Mouse (Mus musculus) naive thymus-derived CD4-positive, alpha-beta T cell, adult 2 months (primary cell): Measurements from ENCODE around the gene Bri3.
A peak's percentile ranks its signal among the peaks of the same experiment; 100 is the strongest.

ENCODE experiments used
- DNase-seq: peaks from one replicate; pipeline ENCODE4 v3.0.0-alpha.2; 2011; ENCODE audit warnings: low read depth

The Bri3 gene

GRCm38 (mm10) chr5:144261829-144262228 is 17.6 kb downstream of the Bri3 start:
- DNase-seq = no peak

DNA sequence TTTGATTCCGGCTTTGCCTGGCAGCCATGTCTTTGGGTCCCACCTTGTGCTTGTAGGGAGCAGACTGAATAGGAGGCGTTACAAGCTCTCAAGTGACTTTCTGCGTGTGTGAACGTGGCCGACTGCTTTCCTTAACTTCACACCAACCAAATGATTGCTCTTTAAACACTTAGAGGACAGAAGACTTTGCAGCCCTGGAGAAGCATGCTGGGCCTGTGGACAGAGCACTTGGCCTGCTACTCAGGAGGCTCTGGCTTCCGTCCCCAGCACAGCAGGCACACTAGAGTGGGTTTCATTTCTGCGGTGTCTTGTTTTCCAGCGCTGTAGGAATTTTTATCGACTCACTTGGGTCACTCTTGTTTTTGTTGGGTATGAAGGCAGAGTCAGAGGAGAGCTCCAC is 18.8 kb downstream of the Bri3 start:
- DNase-seq = no peak

GRCm38 (mm10) chr5:144263496-144263895 is 19.3 kb downstream of the Bri3 start:
- DNase-seq = no peak

GRCm38 (mm10) chr5:144267535-144268241 is 23.5 kb downstream of the Bri3 start:
- DNase-seq = no peak

DNA sequence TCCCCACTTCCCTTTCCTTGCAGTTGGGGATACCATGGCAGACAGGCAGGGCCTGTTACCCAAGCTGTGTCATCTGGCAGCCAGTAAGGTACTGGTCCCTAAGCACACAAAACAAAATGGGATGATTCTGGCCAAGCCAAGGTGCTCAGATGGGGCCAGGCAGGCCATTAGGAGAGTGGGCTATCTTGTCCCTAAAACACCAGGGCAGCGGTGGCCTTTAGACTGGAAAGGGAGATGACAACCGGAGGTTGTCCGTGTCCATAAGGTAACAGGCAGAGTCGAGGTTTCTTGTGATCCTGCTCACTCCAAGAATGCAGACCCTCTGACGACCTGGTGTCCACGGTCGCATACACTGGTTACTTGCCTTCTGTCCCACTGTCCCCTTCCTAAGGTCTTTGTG is 25.7 kb downstream of the Bri3 start:
- no peak for DNase-seq

DNA sequence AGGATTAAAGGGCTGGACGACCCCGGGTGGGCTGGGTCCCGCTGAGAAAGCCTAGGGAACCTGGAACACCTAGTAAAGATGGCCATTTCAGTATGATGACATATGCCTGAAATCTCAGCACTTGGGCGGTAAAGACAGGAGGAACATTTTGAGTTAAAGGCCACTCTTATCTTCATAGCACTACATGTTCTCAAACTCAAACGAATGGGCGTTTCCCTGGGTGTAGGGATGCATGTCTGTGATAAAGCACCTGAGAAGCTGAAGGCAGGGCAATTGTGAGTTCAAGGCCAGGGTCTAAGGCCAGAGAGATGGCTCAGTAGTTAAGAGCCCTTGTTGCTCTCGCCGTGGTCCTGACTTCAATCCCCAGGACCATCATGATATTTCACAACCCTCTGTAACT is 26.2 kb downstream of the Bri3 start:
- no peak for DNase-seq

DNA sequence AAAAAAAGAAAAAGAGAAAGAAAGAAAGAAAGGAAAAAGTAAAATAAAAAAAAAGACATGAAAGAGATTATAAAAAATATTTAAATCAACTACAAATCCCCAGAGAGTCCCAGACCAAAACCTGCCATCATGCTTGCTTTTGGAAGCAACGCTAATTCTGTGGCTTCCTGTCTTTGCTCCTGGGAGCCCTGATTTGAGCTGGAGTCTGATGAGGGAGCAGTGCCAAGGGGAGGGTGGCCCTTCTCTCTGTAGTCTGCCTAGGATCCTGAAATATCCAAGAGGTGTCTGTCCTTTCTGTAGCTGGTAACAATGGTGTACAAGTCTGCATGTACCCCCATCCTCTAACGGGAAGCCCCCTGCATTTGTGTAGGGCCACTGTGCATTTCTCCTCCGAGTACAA is 26.9 kb downstream of the Bri3 start:
- DNase-seq = no peak

GRCm38 (mm10) chr5:144271772-144272171 is 27.5 kb downstream of the Bri3 start:
- DNase-seq = no peak

DNA sequence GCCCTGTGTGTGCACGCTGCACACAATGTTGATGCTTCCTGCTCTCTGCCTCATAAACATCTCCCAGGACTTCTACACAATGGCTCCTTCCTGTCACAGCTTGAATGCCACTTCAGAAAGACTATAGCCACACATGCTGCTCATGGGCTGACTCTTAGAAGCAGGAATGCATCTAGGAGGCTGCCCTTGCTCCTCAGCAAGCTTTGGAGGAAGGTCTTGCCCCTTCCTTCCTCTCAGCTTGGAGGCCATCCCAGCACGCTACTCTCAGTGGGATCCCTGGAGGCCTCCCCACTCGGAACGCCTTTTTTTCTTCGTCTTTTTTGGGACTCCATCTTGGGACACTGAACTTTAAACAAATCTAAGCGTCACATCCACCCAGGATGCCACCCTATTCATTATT is 30.7 kb downstream of the Bri3 start:
- no peak for DNase-seq

GRCm38 (mm10) chr5:144276898-144277630 is 32.8 kb downstream of the Bri3 start:
- peak; percentile 62 for DNase-seq

DNA sequence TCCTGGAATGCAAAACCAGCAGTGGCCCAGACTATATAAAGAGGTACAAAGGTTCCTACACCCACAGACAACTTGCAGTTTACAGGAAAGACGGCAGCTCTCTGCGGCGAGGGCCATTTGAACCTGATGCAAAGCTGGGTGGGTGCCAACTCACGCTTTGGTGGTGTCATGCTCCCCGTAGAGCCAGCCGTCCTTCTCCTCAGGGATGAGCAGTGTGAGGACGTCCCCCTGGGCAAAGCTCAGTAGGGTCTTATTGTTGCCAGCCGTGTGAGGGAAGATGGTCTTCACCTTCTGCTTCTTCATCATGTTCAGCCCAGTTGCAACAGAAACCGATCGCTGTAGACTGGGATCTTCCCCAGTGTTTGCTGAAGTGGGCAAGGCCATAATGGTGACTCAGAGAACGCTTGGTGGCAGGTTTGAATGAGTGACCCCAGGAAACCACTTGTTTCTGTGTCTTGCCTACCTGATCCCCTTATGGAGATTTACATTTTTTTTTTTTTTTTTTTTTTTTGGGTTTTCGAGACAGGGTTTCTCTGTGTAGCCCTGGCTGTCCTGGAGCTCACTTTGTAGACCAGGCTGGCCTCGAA is 34.2 kb downstream of the Bri3 start:
- DNase-seq = peak; percentile 60

DNA sequence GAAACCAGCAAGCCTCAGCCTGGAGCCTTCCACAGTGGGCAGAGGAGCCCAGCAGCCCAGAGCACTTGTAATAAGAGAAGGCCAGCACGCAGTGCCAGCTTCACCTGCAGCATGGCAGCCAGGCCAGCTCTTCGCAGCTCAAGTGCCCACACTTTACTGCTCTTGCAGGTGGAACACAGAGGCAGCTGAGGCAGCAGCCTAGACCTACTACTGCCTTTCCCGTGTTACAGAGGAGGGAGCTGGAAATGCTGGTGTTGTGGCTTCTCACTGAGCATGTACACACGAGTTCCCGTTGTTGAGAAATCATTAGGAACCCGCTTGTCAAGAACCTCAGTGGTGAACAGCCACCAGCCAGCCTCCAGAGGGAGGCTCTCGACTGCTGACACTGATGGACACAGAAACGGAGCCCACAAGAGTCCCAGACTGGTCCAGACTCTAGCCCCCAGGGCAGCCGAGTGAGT is 34.9 kb downstream of the Bri3 start:
- no peak for DNase-seq

- no peak for DNase-seq
Observed at GRCm38 (mm10) chr5:144279926-144280325, 35.7 kb downstream of the Bri3 start.

GRCm38 (mm10) chr5:144282470-144283260 is 38.4 kb downstream of the Bri3 start:
- no peak for DNase-seq

DNA sequence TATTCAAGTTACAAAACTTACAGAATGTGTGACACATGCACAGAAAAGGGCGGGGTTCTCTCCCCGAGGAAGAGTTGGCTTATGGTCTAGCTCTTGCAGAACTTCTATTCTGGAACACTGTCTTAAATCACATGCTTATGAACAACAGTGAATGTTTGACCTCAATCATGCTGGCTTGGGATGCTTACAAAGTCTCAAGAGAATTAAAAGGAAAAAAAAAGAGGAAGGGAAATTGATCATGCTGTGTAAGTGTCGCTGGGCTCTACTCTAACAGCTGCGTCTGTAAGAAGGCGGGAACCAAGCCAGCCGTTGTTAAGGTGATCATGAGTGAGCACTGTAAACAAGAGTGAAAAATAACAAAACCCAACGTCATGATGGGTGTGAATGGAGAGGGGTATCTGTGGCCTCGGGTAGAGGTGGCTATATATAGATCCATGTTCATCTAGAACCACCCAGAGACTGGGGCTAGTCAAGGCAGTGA is 39.4 kb downstream of the Bri3 start:
- peak; percentile 50 for DNase-seq

DNA sequence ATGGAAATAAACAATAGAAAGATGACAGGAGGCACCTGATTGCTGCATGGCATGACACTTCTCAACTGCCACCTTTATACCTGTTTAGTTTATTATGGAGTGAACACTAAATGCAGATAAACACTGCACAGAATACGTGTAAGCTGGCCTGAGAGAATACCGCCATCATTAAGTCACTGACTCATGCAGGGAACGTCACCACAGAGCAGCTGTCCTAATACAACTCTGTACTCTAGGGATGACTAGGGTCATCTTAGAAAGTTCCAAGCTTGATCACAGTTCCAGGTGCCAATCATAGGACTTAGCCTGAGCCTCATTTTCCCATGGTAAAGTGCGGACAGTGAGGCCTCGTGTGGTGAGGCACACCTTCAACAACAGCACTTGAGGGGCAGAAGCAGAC is 40.4 kb downstream of the Bri3 start:
- DNase-seq = no peak

- DNase-seq = no peak
Observed at GRCm38 (mm10) chr5:144286591-144287266, 42.5 kb downstream of the Bri3 start.

DNA sequence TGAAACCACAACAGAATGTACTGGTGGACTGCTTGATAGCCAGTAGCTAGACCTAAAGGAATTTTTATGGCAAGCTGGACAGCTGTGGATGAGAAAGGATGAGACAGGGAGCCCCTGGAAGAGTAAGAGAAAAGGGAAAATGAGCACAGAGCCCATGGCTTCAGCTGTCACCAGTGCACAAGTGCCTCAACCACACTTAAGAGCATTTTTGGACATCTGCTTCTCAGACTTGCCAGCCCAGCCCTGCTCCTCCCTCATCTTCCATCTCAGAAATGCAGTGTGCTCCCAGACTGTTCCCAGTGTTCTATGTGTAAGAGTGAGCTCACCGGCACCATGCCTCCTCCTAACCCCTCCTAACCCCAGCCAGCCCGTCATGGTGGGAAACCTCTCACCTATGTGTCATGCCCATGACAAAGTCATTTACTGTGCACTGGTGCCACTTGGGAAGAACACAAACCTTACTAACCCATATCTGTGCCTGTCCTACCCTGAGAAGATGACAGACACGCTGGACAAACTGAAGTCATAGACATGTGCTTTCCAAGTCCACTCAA is 43.1 kb downstream of the Bri3 start:
- DNase-seq = no peak

- DNase-seq = no peak
Observed at GRCm38 (mm10) chr5:144288391-144288790, 44.2 kb downstream of the Bri3 start.

- no peak for DNase-seq
Observed at GRCm38 (mm10) chr5:144289769-144290440, 45.7 kb downstream of the Bri3 start.

DNA sequence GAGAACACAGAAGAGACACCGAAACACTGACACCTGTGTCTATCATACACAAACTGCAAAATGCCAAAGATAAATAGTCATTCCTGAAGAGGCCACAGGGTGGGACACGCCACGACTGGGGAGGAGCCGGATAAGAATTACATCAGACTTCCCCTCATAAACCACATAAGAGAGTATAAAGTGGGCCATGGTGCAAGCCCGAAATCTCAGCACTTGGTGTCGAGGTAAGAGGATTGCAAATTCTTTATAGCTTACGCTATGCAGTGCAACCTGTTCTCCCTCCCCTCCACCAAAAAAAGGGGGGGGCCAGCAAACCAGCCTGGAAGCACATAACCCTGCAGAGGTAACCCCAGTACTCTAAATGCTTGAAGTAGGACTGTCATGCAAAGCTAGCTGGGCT is 50.7 kb downstream of the Bri3 start:
- peak; percentile 35 for DNase-seq
